Mouse (Mus musculus) E14TG2a.4 (cell line): ENCODE results near the gene Ndfip2.

Experiments used
- CTCF ChIP-seq: conservative IDR thresholded peaks from 2 replicates; pipeline ENCODE4 v1.5.1; 2014; ENCODE audit warnings: low read length
- NANOG ChIP-seq: IDR thresholded peaks from 2 replicates; pipeline ENCODE4 v1.6.1; 2014; ENCODE audit warnings: borderline replicate concordance, low read length, mixed read lengths

DNA sequence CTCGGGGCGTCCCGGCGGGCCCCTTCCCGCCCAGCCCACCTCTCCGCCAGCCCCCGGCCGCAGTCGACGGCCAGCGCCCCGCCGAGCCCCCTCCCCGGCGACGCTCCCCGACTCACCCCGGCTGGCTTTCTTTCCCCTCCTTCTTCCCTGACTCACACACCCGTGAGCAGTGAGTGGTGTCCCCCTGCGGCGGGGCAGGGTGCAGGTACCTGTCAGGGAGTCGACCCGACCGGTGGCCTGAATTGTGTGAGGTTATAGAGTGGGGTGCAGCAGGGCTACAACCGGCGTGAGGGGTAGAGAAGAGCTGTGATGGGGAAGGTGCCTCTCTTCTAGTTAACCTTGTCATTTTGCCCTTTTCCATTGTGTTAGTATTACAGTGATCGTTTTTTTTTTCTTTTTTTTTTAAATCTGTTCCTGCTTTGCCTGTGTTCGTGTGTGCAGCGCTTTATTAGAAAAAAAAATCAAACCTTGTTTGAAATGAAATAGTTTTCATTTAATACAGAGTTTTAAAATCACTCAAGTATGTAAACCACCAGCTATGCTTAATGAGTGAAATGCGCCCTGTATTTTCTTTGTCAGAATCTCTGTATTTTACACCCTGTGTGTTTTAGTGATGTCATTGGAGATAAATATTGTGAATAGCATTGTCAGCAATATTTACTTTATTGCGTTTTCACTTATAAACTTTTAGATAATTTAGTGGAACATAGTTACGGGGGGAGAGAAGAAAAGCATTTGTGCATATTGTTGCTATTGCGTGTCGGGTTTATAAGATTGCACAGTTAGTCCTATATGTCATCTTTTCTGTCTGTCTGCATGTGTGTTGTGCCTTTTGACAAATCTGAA is 885 bp downstream of the Ndfip2 start:
- TF ChIP-seq CTCF (no peak), NANOG (no peak)
